Mouse (Mus musculus) limb, embryonic 14.5 days (tissue): ENCODE measurements around the gene Pik3c2a. TPM values are rescaled to one million over a fixed set of nuclear protein-coding genes. Genes with fewer than 3 reads are reported as not detected.

ENCODE experiments used
- ATAC-seq: fragments of 200-750 bp; cut with Nextera tagmentation; 2 replicates; pipeline ENCODE4 v1.8.0; 2017; ENCODE audit warnings: low read depth, moderate number of reproducible peaks, moderate TSS enrichment; ENCODE audit not compliant: low FRiP score
- DNase-seq: peaks from one replicate; pipeline ENCODE4 v3.0.0-alpha.2; 2015; ENCODE audit warnings: low spot score
- H3K27ac ChIP-seq: fragments of 300-500 bp; sonication (generic); replicated peaks from 2 replicates; pipeline ENCODE4 v1.5.1; 2014; ENCODE audit warnings: low read depth, mild to moderate bottlenecking, low read length, moderate library complexity, mixed read lengths
- H3K27me3 ChIP-seq: fragments of 300-500 bp; sonication (generic); 2 replicates; pipeline ENCODE4 v1.6.1; 2014; ENCODE audit warnings: low read length, mixed read lengths; ENCODE audit not compliant: control insufficient read depth, insufficient read depth
- H3K36me3 ChIP-seq: fragments of 300-500 bp; sonication (generic); 2 replicates; pipeline ENCODE4 v1.6.1; 2014; ENCODE audit warnings: mild to moderate bottlenecking, low read length, moderate library complexity, mixed read lengths; ENCODE audit not compliant: control insufficient read depth, insufficient read depth
- H3K4me1 ChIP-seq: fragments of 300-500 bp; sonication (generic); 2 replicates; pipeline ENCODE4 v1.6.1; 2014; ENCODE audit warnings: antibody characterized with exemption, low read length, mixed read lengths; ENCODE audit not compliant: control insufficient read depth, insufficient read depth
- H3K4me2 ChIP-seq: fragments of 300-500 bp; sonication (generic); replicated peaks from 2 replicates; pipeline ENCODE4 v1.6.1; 2014; ENCODE audit warnings: low read depth, mild to moderate bottlenecking, low read length, moderate library complexity; ENCODE audit not compliant: severe bottlenecking
- H3K4me3 ChIP-seq: fragments of 300-500 bp; sonication (generic); replicated peaks from 2 replicates; pipeline ENCODE4 v1.5.1; 2014; ENCODE audit warnings: low read length
- H3K9ac ChIP-seq: fragments of 300-500 bp; sonication (generic); 2 replicates; pipeline ENCODE4 v1.6.1; 2014; ENCODE audit warnings: mild to moderate bottlenecking, low read depth, low read length, moderate library complexity; ENCODE audit not compliant: severe bottlenecking
- H3K9me3 ChIP-seq: fragments of 300-500 bp; sonication (generic); 2 replicates; pipeline ENCODE4 v1.6.1; 2016; ENCODE audit warnings: low read length; ENCODE audit not compliant: control insufficient read depth
- POLR2A ChIP-seq: fragments of 200-500 bp; IDR thresholded peaks from 2 replicates; pipeline ENCODE4 v1.8.0; 2012; ENCODE audit warnings: inconsistent platforms, mild to moderate bottlenecking, moderate library complexity, borderline replicate concordance; ENCODE audit not compliant: insufficient read depth, insufficient read length; ENCODE audit errors: extremely low read depth
- WGBS: fragments of 180-500 bp; shearing (Covaris S2); extraction: QIAGEN DNeasy Blood & Tissue Kit; methylation state at CpG from one replicate; pipeline ENCODE4 v1.1.7; 2014; 5-methylcytosine and 5-hydroxymethylcytosine counted together
- polyA plus RNA-seq, 2 experiments: library from polyadenylated mRNA; depleted of rRNA in 1 of 2; stranded (reverse) in 1 of 2; unstranded in 1 of 2; fragments of >200 nt; fragmentation: Nextera tagmentation in 1 of 2; extraction: Ambion mirVana in 1 of 2; gene quantifications; 2 replicates each; pipeline versions ENCODE4 v1.2.1 to v1.2.3; 2012 to 2014

Pik3c2a gene
- polyA plus RNA-seq, 2 experiments, result 21.8 to 22.9 TPM

DNA sequence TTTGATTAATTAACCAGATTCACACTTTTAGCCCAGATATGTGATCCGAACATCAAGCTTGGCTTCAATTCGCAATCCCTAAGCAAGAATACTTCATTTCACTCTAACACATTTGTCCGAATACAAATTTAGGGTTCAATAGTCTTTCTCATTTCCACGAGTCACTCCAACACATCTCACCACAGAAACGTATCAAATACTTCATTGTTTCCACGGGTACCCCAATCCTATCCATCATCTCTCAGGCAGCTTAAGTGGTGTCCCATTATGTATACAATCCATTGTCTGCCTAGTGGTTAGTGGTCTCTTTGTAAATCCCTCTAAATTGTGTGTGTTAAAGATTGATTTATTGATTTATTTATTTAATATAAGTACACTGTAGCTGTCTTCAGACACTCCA, 108.1 kb downstream of the Pik3c2a start:
- Histone ChIP-seq H3K27ac (no peak overlapping the region), H3K36me3 (peaks cover 39% of the 10 kb centered on the region), H3K4me3 (peak overlapping the region; percentile 90), H3K4me1 (peaks cover 7% of the 10 kb centered on the region; the same call in 1 of the 2 replicates), H3K9me3 (no peaks in the 10 kb centered on the region), H3K4me2 (peak overlapping the region; percentile 82), H3K27me3 (no peaks in the 10 kb centered on the region), H3K9ac (no peak overlapping the region)
- ATAC-seq (no peak), DNase-seq (no peak)
- 83% methylated on average over 6 of the region's 6 CpGs for WGBS
- TF ChIP-seq POLR2A, result no peak

DNA sequence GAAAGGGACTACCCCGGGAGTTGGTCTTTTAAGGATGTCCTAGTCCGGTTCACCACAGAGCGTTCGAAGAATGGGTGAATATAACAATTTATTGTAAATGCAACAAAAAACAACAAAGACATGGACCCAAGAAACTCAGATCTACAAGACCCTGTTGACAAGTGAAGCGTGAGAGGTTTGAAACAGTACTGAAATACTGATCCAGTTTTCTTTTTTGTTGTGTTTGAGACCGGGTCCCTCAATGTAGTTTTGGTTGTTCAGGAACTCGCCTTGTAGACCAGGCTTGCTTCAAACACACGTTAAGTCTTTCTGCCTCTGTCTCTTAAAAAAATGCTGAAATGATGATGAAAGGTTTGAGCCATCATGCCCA, 108.6 kb downstream of the Pik3c2a start:
- no peak for ATAC-seq
- TF ChIP-seq POLR2A, result no peak
- peaks cover 39% of the 10 kb centered on the region for H3K36me3 ChIP-seq
- H3K27me3 ChIP-seq, result no peaks in the 10 kb centered on the region
- no peaks in the 10 kb centered on the region for H3K9me3 ChIP-seq
- DNase-seq, result no peak
- peaks cover 7% of the 10 kb centered on the region; the same call in 1 of the 2 replicates for H3K4me1 ChIP-seq
- no peak overlapping the region for H3K27ac ChIP-seq
- whole genome bisulfite sequencing, result 18% methylated on average over 8 of the region's 8 CpGs
- H3K4me3 ChIP-seq, result peak overlapping the region; percentile 90
- peak overlapping the region; percentile 95 for H3K9ac ChIP-seq
- H3K4me2 ChIP-seq, result peak overlapping the region; percentile 82

DNA sequence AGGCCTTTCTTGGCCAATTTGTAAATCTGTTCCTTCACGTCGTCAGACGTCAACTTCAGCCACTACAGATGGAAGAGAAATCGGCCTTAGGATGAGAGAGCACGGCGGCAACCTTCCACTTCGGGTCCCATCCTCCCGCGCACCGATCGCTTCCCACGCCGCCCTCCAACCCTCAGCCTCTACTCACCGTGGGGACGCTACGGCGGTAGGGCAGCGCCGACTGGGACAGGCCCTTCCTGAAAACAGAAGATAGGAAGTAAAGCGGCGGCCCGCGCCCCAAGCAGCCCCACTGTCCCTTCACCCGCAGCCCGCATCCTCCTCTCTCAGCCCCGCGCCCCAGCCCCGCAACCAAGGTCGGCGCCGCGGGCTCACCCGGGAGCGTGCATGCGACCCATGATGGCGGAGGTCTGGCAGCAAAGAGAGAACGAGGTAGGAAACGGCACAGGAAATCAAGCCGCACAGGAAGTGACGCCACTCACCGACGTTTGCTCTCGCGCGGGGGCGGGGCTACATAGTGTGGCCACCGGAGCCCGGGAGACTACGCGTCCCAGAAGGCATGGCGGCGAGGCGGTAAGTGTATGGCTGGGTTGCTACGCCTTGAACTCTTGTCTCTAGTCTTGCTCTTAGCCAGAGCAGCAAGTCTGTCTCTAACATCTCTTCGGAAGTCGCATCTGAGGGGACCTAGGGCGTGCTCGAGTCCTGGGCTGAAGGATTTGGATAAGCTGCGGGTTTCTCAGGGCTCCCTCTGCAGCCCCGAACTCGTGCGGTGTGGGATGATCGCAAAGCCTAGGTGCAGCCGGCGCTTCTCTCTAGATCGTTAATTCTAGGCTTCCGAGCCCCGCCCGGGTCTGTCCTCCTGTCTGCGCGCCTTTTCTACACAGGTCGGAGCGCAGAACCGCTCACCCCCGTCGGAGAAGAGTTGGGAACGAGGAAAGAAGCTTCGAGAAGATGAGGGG, 109.3 kb downstream of the Pik3c2a start, which contains the start of gene Rps13:
Gene Rps13 (minus strand): TSS at position 483 of the 956 bp plus-strand sequence.
- TF ChIP-seq POLR2A, result peak; percentile 97; the same call in 1 of the 2 replicates
- WGBS, result under 1% methylated on average over 78 of the region's 78 CpGs
- Histone ChIP-seq H3K4me3 (peak within 1 kb of the TSS; percentile 90), H3K27me3 (no peaks in the 10 kb centered on the region), H3K4me2 (peak within 1 kb of the TSS; percentile 82), H3K27ac (peak within 1 kb of the TSS; percentile 79), H3K36me3 (peaks cover 41% of the 10 kb centered on the region), H3K4me1 (peaks cover 7% of the 10 kb centered on the region; the same call in 1 of the 2 replicates), H3K9ac (peak within 1 kb of the TSS; percentile 95), H3K9me3 (no peaks in the 10 kb centered on the region)
- ATAC-seq, result peak; percentile 98
- peak; percentile 98 for DNase-seq

DNA sequence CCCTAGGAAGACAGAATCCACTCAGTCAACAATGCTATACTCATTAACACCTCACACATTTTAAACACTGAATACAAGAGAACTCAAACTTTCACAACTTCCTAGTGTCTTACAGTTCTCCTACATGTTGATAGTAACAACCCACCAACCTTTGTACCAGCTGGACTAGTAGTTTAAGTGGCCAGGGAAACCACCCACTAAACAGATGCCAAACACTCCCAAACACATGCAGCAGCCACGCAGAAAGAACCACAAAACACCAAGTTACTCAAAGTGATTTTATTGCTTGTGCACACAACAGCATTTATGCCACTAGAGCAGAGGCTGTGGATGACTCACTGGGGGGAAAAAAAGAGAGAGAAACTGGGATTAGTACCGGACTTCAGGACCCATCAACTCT, 112.0 kb downstream of the Pik3c2a start:
- no peak for ATAC-seq
- 91% methylated on average over 2 of the region's 2 CpGs for WGBS
- H3K4me1 ChIP-seq, result peaks cover 7% of the 10 kb centered on the region; the same call in 1 of the 2 replicates

DNA sequence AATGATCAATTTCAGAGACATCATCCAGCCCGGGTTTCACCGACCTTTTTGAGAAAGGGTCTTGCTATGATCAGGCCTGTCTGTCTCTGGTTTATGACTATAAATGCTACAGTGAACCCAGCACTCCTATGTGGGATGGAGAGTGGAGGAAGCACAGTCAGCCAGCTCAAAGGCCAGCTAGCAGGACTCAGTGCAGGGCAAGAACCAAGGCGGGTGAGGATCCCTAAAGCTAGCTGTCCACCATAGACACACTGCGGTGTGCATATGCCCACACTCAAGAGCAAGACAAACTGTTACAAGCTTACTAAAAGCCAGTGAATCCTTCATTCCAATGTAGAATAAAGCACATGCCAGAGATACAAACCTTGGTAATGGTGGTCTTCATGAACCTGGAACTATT, 113.4 kb downstream of the Pik3c2a start:
- no peak overlapping the region for H3K27ac ChIP-seq
- no peaks in the 10 kb centered on the region for H3K27me3 ChIP-seq
- H3K4me1 ChIP-seq, result peaks cover 4% of the 10 kb centered on the region; the same call in 1 of the 2 replicates
- H3K36me3 ChIP-seq, result peaks cover 43% of the 10 kb centered on the region
- H3K4me3 ChIP-seq, result no peak overlapping the region
- H3K4me2 ChIP-seq, result no peak overlapping the region
- DNase-seq, result no peak
- 85% methylated on average over 4 of the region's 4 CpGs for WGBS
- no peak for ATAC-seq
- no peak overlapping the region for H3K9ac ChIP-seq
- no peaks in the 10 kb centered on the region for H3K9me3 ChIP-seq
- TF ChIP-seq POLR2A, result no peak

More for the DNA sequence above, 112.0 kb downstream of the Pik3c2a start:
- H3K36me3 ChIP-seq, result peaks cover 43% of the 10 kb centered on the region
- H3K9me3 ChIP-seq, result no peaks in the 10 kb centered on the region
- H3K4me3 ChIP-seq, result no peak overlapping the region
- no peak for DNase-seq
- no peak overlapping the region for H3K27ac ChIP-seq
- H3K4me2 ChIP-seq, result no peak overlapping the region
- TF ChIP-seq POLR2A, result no peak
- no peak overlapping the region for H3K9ac ChIP-seq
- H3K27me3 ChIP-seq, result no peaks in the 10 kb centered on the region
